Mouse (Mus musculus) left cerebral cortex, postnatal 10 days (tissue): ENCODE results near the gene Cdc20b. TPM values are rescaled to one million over a fixed set of nuclear protein-coding genes. Genes with fewer than 3 reads are reported as not detected.
A peak's percentile ranks its signal among the peaks of the same experiment; 100 is the strongest.
"Not testable (repeated sequence)": the region's sequence is repeated elsewhere in the genome, so short reads cannot be mapped to it uniquely, and the experiment has no call there.

Experiments used
- DNase-seq, 2 experiments: peaks; one replicate each; pipeline ENCODE4 v3.0.0; 2021 to 2022; ENCODE audit warnings: low spot score in 2 of 2, mixed read lengths in 1 of 2; ENCODE audit errors: extremely low spot score in 1 of 2
- intact Hi-C: fragments of 180-260 bp; cut with DNase I; formaldehyde crosslinking; loops from one replicate; pipeline ENCODE4 v1.15.1; 2025
- total RNA-seq, 2 experiments: library from RNA; stranded (reverse); gene quantifications; 2 replicates each; pipeline ENCODE4 v1.2.3; 2021

The Cdc20b gene
- total RNA-seq = not detected

GRCm38 (mm10) chr13:113034950-113035421 is at the start of gene Cdc20b:
TSS of gene Cdc20b (plus strand) at chr13:113035111.
- DNase-seq = peak in 1 of 2 experiments; percentile 63
- intact Hi-C loops = loop anchor here (5.0 kb wide), 3 partner anchors 48 to 363 kb away; partner anchors contain the start of genes Ccno, Dhx29 and Mtrex

- no peak for DNase-seq
- intact Hi-C loops = loop anchor here (5.0 kb wide), 1 partner anchor 46 kb away; no protein-coding TSS in a partner anchor
Observed at GRCm38 (mm10) chr13:112985605-112986450, 49.1 kb upstream of the Cdc20b start.

GRCm38 (mm10) chr13:112986451-112986950 is 48.4 kb upstream of the Cdc20b start:
- no peak for DNase-seq
- intact Hi-C loops = loop anchor here (5.0 kb wide), 1 partner anchor 46 kb away; no protein-coding TSS in a partner anchor

GRCm38 (mm10) chr13:112987532-112987943 is 47.4 kb upstream of the Cdc20b start, which contains the start of gene Ccno:
TSS of gene Ccno (plus strand) at chr13:112987802.
- DNase-seq = peak; percentile 93 to 97
- intact Hi-C loops = loop anchor here (5.0 kb wide), 1 partner anchor 45 kb away; no protein-coding TSS in a partner anchor

- no peak for DNase-seq
- intact Hi-C loops = loop anchor here (5.0 kb wide), 1 partner anchor 44 kb away; no protein-coding TSS in a partner anchor
Observed at GRCm38 (mm10) chr13:112987991-112988390, 46.9 kb upstream of the Cdc20b start.

GRCm38 (mm10) chr13:112988866-112989265 is 46.0 kb upstream of the Cdc20b start:
- no peak for DNase-seq
- intact Hi-C loops = loop anchor here (5.0 kb wide), 1 partner anchor 43 kb away; no protein-coding TSS in a partner anchor

GRCm38 (mm10) chr13:112989541-112989940 is 45.4 kb upstream of the Cdc20b start:
- DNase-seq = peak in 1 of 2 experiments; percentile 43
- intact Hi-C loops = loop anchor here (5.0 kb wide), 1 partner anchor 43 kb away; no protein-coding TSS in a partner anchor

GRCm38 (mm10) chr13:112990346-112990745 is 44.6 kb upstream of the Cdc20b start:
- intact Hi-C loops = no loop called here
- no peak for DNase-seq

- peak in 1 of 2 experiments; percentile 31 for DNase-seq
- intact Hi-C loops = no loop called here
Observed at GRCm38 (mm10) chr13:112993531-112994152, 41.3 kb upstream of the Cdc20b start, which contains the start of gene Mcidas. TSS of gene Mcidas (plus strand) at chr13:112993845.

GRCm38 (mm10) chr13:112994191-112994590 is 40.7 kb upstream of the Cdc20b start:
- intact Hi-C loops = no loop called here
- peak in 1 of 2 experiments; percentile 56 for DNase-seq

- intact Hi-C loops = no loop called here
- no peak for DNase-seq
Observed at GRCm38 (mm10) chr13:112996407-112996806, 38.5 kb upstream of the Cdc20b start.

GRCm38 (mm10) chr13:112997369-112997768 is 37.5 kb upstream of the Cdc20b start:
- intact Hi-C loops = no loop called here

GRCm38 (mm10) chr13:112998427-112999201 is 36.3 kb upstream of the Cdc20b start:
- peak in 1 of 2 experiments; percentile 52 for DNase-seq
- intact Hi-C loops = no loop called here

More at GRCm38 (mm10) chr13:112997369-112997768, 37.5 kb upstream of the Cdc20b start:
- no peak for DNase-seq

GRCm38 (mm10) chr13:113000090-113000489 is 34.8 kb upstream of the Cdc20b start:
- no peak for DNase-seq
- intact Hi-C loops = no loop called here

GRCm38 (mm10) chr13:113000576-113001318 is 34.2 kb upstream of the Cdc20b start:
- no peak for DNase-seq
- intact Hi-C loops = no loop called here

- DNase-seq = no peak
- intact Hi-C loops = no loop called here
Observed at GRCm38 (mm10) chr13:113012683-113013082, 22.2 kb upstream of the Cdc20b start.

- DNase-seq, intact Hi-C loops: not testable (repeated sequence)
Observed at GRCm38 (mm10) chr13:113013174-113013953, 21.5 kb upstream of the Cdc20b start.
